Mouse (Mus musculus) small intestine, adult 10 weeks (tissue): ENCODE measurements around the gene Rarg. TPM values are rescaled to one million over a fixed set of nuclear protein-coding genes. Genes with fewer than 3 reads are reported as not detected.

Experiments used
- polyA plus RNA-seq: library from polyadenylated mRNA; stranded (reverse); fragments of 350-450 nt; fragmentation: Illumina TruSeq; extraction: RNeasy Lipid Tissue Mini Kit (QIAGEN cat#74804); gene quantifications from one replicate; pipeline ENCODE4 v1.2.3, GENCODE M21; 2014; ENCODE audit warnings: low replicate concordance

Gene Rarg
- polyA plus RNA-seq = 0.48 TPM

GRCm38 (mm10) chr15:102257202-102258075 is at the start of gene Rarg:
Gene Rarg (minus strand): TSS chr15:102257517.

DNA sequence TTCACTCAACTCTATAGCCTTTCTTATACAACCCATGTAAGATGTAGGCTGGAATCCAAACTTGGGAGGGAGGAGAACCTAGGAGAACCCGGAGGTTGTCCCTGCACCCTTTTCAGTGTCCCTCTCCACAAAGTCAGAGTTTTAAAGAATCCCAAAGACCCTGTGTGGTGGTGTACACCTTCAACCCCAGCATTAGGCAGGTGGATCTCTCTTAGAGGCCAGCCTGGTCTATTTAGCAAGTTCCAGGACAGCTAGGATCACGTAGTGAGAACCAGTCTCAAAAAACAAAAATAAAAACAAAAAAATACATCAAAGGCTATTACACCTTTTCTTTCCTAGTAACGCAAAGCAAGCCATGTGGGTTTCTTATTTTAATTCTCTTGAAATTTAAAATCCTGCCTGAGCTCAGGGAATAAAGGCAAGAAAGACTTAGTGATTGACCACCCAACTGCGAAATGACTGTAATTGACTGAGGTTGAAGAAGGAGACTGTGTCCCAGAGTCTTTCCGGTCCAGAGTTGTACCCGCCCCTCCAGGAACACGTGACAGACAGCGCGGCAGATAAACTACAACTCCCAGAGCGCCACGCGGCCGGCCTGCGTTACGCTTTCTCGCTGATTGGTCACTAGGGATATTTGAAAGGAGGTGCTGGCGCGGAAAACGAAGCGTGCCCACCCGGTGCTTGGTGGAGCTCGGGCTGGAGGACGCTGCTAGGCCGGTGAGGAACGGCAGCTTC is 38.5 kb upstream of the Rarg start, which contains the start of gene Espl1:
Gene Espl1 (plus strand): TSS at position 634 of the 735 bp plus-strand sequence.

GRCm38 (mm10) chr15:102279092-102279782 is 21.9 kb upstream of the Rarg start, which contains the start of gene Mfsd5:
Gene Mfsd5 (plus strand): TSS chr15:102279454.

DNA sequence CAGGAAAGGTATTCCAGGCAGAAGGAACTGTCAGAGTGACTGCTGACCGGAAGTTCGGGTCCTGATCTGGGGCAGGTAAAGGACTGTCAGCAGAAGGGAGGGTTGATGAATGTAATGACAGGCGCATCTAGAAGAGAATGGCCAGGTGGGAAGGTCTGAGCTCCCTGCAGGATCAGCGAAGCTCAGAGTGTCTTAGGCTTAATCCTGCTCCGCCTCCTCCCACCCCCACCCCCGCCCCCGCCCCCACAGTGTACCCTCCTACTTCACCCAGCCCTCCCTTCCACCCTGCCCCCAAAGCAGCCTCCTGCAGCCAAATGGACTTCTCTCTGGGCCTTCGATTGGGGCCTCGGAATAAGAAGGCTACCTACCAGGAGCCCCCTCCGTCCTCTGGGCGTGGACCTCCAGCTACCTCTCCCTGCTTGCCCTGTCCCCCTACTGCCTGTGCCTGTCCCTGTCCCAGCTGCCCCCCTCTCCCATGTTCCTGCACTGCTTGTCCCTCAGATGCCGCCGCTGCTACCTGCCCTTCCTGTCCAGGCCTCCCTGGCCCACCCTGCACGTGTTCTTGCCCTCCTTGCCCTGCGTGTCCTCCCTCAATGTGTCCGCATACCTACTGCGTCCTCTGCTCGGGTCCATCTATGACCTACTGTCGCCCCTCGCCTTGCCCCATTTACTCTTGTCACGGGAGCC is 13.1 kb upstream of the Rarg start, which contains the start of gene Gm9918:
Gene Gm9918 (plus strand): TSS at position 290 of the 687 bp plus-strand sequence.

GRCm38 (mm10) chr15:102231748-102232147 is 25.6 kb downstream of the Rarg start, which contains the start of gene Itgb7:
Gene Itgb7 (minus strand): TSS chr15:102231944.

DNA sequence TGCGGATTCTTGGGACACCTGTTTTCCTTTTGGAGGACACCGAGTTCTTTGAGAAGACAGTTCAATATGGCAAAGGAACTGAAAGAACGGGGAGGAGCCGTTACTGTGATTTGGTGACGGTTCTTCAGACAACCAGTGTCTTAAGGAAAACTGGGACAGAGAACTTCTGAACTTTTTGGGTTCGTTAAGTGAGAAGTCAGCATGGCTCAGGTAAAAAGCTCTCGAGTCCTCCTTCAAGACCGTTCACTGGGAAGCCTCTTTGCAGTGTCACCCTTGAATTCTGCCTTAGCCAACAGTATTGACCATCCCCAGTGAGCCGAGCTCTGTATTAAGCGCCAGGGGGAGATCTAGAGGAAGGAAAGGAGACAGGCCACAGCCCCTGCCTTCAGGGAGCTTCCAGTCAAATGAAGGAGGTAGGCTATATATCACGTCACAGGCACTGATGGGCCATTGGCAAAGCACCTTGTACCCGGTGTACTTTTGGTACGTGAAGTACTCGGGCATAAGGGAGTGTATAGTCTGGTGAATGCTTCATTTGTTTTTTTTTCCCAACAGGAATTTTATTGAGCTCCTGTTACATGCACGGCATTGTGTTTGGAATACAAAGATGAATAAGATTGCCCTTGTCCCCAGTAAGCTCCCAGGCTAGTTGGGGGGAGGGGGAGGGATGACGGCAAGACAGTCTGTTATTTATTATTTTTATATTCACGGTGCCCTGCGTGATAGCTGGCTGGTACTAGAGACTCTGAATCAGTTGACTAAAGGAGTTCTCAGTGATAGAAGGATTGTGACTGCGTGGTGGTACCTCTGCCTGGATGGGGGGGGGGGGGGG is 52.4 kb downstream of the Rarg start, which contains the start of gene Csad:
Gene Csad (minus strand): TSS at position 51 of the 832 bp plus-strand sequence.

GRCm38 (mm10) chr15:102202971-102203834 is 54.1 kb downstream of the Rarg start, which contains the start of gene Zfp740:
Gene Zfp740 (plus strand): TSS chr15:102203249.

Other genes starting within 250 kb of the Rarg start
- 1.4 TPM for gene Krt18, start 229.3 kb downstream of the Rarg start, polyA plus RNA-seq
- gene Eif4b, start 183.7 kb downstream of the Rarg start, polyA plus RNA-seq = 159 TPM
- 6.5 TPM for gene Tns2, start 157.1 kb downstream of the Rarg start, polyA plus RNA-seq
- 0.30 TPM for gene Spryd3, start 121.3 kb downstream of the Rarg start, polyA plus RNA-seq
- not detected for gene Igfbp6, start 113.2 kb downstream of the Rarg start, polyA plus RNA-seq
- gene Soat2, start 107.0 kb downstream of the Rarg start, polyA plus RNA-seq = 11.7 TPM
- gene Zfp740, start 54.3 kb downstream of the Rarg start, polyA plus RNA-seq = 17.0 TPM
- gene Csad, start 52.8 kb downstream of the Rarg start, polyA plus RNA-seq = 6.3 TPM
- gene Itgb7, start 25.6 kb downstream of the Rarg start, polyA plus RNA-seq = not detected
- not detected for gene Gm9918, start 13.0 kb upstream of the Rarg start, polyA plus RNA-seq
- 0.78 TPM for gene Mfsd5, start 21.9 kb upstream of the Rarg start, polyA plus RNA-seq
- gene Espl1, start 38.7 kb upstream of the Rarg start, polyA plus RNA-seq = 0.19 TPM
- gene Pfdn5, start 68.6 kb upstream of the Rarg start, polyA plus RNA-seq = 6.2 TPM
- 5.8 TPM for gene Myg1, start 74.2 kb upstream of the Rarg start, polyA plus RNA-seq
- gene Aaas, start 93.3 kb upstream of the Rarg start, polyA plus RNA-seq = 4.4 TPM
- not detected for gene Sp7, start 109.7 kb upstream of the Rarg start, polyA plus RNA-seq
- gene Sp1, start 148.6 kb upstream of the Rarg start, polyA plus RNA-seq = 83.0 TPM
- gene Amhr2, start 187.8 kb upstream of the Rarg start, polyA plus RNA-seq = not detected
- gene Prr13, start 201.5 kb upstream of the Rarg start, polyA plus RNA-seq = 223 TPM
- gene Pcbp2, start 213.0 kb upstream of the Rarg start, polyA plus RNA-seq = 488 TPM
- gene Gm10337, start 246.2 kb upstream of the Rarg start, polyA plus RNA-seq = not detected